Mouse (Mus musculus) E14TG2a.4 (cell line): Measurements from ENCODE around the gene Zfp110.

Source experiments
- CTCF ChIP-seq: conservative IDR thresholded peaks from 2 replicates; pipeline ENCODE4 v1.5.1; 2014; ENCODE audit warnings: low read length
- NANOG ChIP-seq: IDR thresholded peaks from 2 replicates; pipeline ENCODE4 v1.6.1; 2014; ENCODE audit warnings: borderline replicate concordance, low read length, mixed read lengths
- POU5F1 ChIP-seq: IDR thresholded peaks from 2 replicates; pipeline ENCODE4 v1.6.1; 2014; ENCODE audit warnings: low read length, borderline replicate concordance

DNA sequence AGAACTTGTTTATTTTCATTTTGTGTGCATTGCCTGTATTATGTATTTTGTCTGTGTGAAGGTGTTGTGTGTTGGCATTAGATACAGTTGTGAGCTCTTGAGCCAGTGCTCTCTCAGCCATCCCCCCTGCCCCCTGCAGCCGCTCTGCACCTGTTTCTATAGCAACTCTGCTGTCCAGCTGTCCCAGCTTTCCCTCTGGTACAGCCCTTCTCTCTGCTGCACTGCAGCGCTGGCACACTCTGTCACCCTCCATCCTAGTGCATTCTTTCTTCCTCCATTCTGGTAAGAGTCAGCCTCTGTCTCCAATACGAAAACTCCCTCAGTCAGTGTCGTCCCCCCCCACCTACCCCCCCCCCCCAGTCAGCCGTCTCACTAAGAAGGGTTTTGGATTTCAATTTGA lies 46.5 kb upstream of the Zfp110 start:
- no peak for TF ChIP-seq CTCF
- no peak for TF ChIP-seq NANOG
- no peak for TF ChIP-seq POU5F1
